Mouse (Mus musculus): ENCODE results near the gene Anp32a.
A peak's percentile ranks its signal among the peaks of the same experiment; 100 is the strongest.

The Anp32a gene

DNA sequence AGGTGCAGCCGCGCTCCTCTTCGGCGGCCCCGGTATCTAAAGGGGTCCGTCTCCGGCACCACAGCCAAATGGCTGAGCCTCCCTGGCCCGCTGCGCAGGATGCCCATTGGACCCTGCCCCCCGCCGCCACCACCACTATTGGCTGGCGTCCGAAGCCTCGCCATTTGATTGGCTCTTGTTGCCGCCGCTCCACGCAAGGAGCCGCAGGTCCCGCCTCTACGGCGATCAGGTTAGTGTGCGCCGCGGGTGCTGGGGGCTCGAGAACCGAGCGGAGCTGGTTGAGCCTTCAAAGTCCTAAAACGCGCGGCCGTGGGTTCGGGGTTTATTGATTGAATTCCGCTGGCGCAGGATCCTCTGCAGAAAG lies at the start of gene Anp32a:
Anp32a (plus strand) TSS at position 171 of the 364 bp plus-strand sequence.
- peak; percentile 94 for DNase-seq (ENCODE audit: low read depth)

DNA sequence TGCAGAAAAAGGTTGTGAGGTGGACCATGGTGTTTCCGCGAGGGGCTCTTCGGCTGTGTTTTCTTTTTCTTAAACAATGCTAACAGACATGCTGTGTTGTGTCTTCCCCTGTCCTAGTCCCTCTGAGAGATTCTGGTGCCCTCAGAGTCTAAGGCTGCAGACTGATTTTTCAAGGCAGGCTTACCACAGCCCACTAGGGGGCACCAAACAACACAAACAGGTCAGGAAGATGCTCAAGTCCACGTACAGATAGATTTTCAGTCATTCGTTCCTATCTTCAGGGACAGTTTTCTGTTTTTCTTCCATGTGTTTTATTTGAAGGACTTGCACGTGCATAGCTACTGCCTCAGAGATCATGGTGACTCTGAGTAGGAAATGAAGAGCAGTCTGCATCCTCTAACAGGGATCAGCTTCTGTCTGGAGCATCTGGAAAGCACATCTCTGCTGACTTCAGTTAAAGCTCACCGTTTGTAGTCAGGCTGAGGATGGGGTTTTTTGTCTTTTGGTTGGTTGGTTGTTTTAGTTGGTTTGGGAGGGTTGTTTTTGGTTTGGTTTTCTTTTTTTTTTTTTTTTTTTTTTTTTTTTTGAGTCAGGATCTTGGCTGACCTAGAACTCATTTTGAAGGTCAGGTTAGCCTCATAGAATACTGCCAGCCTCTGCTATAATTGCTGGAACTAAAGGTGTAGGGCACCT lies 45.9 kb upstream of the Anp32a start:
- peak; percentile 73 for DNase-seq (ENCODE audit: low read depth)

DNA sequence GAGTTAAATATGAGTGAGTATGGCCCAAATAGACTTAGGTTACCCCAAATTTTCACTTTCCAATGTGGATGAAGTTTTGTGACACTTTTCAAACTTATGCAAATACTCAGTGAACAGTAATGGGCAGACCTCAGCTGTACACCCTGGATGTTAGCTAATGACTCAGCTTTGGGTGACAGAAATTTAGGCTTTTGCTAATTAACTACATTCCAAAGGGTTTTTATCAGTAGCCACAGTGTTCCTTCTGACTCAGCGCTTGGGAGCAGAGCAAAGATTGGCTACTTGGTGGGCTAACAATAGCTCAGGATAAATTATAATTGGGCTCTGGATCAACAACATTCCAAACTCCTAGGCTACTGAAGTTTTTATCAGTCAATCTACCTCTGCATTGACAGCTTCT lies 44.2 kb upstream of the Anp32a start:
- no peak for DNase-seq (ENCODE audit: low read depth)

DNA sequence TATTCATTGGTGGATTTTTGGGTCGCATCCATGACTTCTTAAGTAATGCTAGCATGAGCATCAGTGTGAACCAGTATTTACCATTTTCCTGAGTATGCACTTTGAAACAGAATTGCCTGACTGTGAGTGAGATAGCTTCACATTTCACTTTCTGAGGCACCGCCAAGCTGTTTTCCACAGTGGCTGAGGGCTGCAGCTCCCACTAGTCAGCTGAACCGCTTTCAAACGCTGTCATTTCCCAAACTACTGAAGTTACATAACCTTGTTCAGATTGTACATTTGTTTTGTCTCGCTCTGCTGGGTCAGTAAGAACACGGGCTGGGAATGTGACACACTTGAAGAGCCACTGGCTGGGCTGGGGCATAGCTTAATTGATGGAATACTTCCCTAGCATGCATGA lies 25.5 kb upstream of the Anp32a start:
- DNase-seq (ENCODE audit: low read depth) = no peak

DNA sequence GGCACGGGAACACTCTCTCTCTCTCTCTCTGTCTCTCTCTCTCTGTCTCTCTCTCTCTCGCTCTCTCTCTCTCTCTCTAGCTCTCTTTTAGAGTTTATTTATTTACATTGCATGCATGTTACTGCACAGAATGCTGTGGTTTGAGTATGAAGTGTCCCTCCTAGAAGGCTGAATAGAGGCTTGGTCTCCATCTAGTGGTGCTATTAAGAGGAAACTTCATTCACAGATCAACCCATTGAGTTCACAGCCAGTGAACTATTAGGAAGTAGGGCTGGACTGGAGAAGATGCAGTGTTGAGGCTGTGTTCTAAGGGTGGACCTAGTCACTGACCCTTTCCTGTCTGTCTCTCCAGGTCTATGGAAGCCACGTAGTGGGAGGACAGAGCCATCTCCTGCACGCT lies 22.4 kb upstream of the Anp32a start:
- no peak for DNase-seq (ENCODE audit: low read depth)

DNA sequence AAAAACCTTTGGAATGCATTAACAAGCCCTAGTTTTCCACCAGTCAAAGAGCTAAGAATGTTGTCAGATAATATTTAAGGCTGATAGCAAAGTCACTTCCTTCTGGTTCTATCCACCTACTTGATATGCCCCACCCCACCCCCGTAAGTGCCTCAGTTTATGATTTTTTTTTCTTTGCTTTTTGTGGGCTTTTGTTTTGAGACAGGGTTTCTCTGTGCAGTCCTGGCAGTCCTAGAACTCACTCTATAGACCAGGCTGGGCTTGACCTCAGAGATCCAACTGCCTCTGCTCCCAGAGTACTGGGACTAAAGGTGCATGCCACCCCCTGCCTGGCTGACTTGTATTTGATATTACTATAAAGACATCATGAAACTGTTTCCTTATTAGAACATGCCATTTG lies 17.3 kb upstream of the Anp32a start:
- no peak for DNase-seq (ENCODE audit: low read depth)

DNA sequence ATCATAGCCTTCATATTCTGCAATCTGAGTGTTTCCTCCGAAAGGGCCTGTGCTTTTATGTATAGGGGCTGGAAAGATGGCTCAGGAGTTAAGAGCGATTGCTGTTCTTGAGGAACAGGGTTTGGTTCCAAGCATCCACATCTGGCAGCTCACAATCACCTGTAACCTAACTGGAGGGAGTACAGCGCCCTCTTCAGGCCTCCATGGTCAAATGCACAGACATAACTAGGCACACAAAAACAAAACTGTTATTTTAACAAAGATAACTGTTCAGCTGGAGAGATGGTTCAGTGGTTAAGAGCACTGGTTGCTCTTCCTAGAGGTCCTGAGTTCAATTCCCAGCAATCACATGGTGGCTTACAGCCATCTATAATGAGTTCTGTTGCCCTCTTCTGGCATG lies 15.1 kb upstream of the Anp32a start:
- no peak for DNase-seq (ENCODE audit: low read depth)

DNA sequence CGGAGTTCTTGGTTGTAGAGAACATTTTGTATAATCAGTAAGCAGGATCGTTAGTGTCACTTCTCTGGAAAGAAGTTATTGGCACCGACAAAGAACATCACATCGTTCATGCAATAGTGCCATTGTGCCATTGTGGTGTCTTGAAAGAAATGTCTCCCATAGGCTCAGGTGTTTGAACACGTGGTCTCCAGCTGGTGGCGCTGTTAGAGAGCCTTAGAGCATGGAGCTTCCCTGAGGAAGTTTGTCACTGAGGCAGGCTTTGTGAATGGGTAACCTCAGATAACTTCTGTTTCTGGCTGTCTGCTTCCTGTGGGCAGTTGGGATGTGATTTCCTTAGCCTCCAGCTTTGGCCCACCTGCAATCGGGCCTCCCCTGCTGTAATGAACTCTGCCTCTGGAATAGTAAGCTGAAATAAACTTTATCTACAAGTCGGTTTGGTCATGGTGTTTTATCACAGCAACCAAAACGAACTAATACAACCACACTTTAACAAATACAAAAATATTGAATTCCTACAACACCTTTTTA lies 6.7 kb upstream of the Anp32a start:
- no peak for DNase-seq (ENCODE audit: low read depth)

DNA sequence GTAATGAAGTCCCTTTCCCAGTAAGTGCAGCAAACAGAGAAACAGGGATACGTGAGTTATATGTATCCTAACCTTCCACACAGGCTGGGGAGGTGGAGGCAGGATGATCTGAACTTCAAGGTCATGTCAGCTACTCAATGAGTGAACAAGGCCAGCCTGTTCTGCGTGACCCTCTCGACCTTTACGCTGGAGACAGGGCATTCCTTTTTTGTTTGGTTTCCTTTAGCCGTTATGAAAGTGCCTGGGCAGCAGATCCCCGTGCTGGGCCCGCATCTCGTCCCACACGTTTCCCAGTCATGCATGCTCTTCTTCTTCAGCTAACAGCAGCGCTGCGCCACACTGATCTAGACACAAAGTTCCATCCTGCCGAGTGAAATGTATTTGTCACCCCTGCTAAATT lies 5.7 kb upstream of the Anp32a start:
- DNase-seq (ENCODE audit: low read depth) = no peak

DNA sequence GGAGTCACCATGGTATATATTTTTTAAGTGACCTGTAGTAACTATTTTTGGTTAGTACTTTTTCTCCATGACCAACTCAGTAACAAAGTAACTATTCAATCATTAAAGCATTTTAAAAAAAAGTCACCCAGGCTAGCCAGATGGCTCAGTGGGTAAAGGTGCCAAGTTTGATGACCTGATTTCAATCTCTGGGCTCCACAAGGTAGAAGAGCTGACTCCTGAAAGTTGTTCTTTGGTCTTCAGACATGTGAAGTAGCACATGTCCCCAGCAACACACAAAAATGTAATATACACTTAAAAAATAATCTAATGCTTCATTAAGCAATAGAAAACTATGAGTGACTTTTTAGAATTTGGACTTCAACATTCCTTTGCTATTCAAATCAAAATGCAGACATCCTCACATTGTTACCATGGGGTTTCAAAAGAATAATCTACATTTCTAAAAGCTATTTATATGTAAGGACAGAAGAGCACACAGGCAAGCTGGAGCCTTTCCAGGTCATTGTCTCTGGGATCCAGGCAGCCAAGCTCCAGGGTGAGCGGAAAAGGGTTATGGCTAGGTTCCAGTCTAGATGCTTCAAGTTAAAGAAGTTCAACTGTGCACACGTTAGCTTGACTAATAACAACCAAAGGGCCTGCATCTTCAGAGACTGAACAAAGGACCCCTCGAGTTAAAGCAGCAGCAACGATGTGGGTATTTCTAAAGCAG lies 3.0 kb upstream of the Anp32a start:
- no peak for DNase-seq (ENCODE audit: low read depth)

DNA sequence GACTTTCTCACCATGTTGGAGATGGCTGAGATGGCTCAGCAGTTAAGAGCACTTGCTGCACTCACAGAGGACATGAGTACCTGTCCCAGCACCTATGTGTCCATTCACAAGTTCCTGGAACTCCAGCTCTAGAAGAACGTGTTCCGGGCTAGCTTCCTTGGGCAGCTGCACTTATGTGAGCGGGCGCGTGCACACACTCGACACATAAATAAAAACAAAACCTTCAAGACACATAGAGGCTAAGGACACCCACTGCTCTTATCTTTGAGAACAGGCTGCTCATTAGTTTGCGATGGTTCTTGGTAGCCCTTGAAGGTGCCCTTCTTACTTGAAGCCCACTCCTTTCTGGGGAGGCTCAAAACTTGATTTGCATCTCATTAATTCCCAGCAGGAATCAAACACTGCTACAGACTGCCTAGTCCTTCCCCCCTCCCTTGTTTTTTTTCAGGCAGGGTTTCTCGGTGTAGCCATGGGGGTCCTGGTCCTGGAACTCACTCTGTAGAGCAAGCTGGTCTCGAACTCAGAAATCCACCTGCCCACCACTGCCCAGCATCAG lies 2.4 kb upstream of the Anp32a start:
- no peak for DNase-seq (ENCODE audit: low read depth)

DNA sequence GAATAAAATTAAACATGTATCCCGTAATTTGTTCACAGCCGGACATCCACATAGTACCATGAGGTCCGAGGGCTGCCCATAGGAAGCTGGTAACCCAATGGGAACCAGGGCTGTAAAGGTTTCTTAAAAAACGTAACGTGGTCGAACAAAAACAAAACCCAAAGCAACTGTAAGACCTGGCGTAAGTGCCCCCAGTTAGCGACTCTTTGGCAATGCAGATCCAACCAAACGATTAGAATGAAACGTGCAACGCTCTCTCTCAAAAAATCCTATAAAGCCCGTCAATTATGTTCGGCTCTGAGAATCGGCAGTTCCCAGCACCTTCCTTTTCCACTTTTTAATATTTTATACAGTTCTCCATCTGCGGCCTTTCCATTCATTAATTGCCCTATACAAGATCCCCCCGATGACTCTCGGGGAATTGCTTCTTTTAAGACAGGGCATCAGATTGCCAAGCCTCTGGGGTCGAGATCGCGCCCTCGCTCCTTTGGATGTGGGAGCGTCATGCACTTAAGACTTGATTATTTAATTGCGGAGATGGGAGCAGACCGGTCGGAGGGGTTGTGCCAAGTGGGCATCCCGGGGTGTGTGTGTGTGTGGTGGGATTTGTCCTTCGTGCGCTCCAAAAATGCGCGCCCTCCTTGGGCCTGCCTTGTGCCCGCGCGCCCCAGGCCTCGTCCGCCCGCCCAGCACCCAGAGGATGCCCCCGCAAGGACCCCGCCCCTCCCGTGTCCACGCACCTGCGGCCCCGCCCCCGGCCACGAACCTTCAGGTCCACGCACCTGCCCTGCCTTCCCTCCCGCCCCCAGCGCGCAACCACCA lies 581 bp upstream of the Anp32a start:
- no peak for DNase-seq (ENCODE audit: low read depth)

DNA sequence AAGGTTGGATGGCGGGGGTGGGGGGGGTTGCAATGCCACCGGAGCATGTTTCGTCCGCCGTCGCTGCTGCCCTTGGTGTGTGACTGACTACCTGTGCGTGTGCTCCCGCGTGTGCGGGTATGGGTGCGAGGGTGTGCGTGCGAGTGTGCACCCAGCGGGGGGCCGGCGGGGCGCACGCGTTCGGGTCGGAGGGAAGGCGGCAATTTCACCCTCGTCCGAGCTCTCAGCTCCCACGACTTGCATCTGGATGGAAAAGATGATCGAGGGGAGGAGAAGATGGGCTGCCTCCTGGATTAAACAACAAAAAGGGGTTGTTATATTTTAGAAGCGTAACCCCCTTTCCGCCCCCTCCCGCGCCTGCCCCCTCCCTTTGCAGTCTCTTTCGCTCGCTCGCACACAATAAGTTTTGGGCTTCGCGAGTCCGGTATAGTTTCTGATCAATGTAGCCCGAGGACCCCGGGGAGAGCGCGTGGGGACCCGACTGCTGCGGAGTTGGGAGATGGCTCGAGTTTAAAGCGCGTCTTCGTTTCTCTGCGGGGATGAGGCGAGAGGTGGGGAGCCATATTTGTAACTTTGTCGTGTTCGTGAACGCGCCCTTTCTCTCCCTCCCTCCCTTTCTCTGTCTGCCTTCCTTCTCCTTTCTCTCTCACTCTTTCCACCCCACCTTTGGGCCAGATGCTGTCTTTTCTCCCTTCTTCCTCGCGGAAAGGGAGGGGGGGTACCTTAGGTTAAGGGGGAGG lies 778 bp downstream of the Anp32a start:
- DNase-seq (ENCODE audit: low read depth) = peak; percentile 26

DNA sequence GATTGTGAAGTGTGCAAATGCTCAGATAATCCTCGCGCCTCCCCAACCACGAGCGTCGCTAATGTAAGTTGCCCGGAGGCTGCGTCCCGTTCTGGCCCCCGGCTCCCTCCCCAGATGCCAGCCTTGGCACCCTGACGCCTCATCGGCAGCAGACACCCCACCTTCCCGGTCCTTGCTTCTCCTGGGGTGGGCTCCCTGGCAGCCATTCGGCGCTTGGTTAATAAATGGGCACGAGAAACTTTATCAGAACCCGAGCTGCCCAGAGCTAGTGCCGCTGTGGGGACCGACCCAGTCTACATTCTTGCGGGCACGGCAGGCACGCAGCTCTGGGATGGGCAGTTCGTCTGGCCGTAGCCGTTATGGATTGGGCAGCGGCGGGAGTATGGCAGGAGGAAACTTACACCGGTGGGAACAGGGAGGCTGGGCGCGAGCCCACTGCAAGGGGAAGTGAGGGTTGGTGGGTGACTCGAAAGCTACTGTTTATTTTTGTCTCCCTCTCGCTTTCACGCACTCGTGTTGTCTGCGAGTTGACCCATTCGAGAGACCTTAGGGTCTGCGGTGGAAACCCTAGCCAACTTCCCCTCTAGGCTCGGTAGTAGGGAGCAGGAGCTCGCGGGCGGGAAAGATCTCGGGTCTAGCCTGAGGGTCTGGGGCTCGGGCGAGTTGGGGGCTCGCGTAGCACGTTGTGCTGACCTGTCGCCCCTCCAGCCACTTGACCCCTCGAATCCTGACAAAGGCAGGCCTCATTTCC lies 1.5 kb downstream of the Anp32a start:
- DNase-seq (ENCODE audit: low read depth) = no peak

DNA sequence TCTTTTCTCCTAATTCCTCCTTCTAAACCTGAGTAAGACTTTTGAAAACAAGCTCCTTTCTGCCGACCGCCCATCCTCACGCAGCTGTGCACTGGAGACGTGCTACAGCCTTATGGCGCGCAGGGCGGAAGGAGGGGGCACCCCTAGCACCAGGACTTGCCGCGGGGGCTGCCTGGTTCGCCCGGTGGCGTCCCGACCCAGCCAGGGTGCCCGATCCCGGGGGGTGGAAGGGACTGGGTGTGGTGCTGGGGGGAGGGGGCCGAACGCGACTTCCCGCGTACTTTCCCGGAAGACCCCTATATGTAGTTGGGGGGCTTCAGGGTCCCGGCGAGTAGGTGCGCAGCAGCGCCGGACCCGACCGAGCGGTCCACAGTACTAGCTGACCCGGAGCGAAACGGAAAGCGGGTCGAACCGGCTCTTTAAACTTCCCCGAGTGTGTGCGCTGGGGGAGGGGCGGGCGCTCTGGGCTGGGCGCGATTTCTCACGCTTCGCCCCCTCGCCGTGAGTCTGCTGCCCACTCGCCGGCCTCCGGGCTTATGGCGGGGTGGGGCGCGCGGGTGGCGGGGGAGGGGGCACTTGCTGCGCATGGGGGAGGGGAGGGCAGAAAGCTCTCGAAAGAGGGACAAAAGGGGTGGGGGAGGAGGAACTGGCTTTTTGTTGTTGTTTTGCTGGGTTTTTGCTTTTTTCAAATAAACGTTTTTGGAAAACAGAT lies 2.3 kb downstream of the Anp32a start:
- no peak for DNase-seq (ENCODE audit: low read depth)

DNA sequence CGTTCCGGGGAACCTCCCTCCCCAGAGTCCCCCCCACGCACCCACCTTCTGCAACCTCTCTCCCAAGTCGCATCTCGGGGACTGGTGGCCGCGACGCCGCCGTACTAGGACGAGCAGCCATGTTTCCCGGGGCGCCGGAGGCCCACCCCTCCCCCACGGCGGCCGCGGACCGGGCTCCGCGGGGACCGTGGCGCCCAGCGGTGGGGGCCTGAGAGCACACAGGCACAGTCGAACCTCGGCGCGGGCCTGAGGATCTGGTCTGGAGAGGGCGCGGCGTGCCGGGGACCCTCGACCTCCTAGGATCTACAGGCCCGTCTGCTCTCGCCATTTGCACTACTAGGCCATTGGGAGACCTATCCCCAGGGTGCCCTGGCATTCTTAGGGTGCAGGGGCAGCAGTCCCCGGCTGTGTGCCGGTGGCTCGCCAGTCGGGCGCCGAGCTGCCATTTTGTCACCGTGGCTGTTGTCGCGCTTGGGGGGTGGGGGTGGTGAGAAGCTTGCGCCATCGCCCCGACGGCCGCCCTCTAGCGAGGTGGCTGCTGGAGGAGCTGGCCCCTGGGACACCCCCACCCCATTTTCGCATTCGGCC lies 2.9 kb downstream of the Anp32a start:
- no peak for DNase-seq (ENCODE audit: low read depth)

DNA sequence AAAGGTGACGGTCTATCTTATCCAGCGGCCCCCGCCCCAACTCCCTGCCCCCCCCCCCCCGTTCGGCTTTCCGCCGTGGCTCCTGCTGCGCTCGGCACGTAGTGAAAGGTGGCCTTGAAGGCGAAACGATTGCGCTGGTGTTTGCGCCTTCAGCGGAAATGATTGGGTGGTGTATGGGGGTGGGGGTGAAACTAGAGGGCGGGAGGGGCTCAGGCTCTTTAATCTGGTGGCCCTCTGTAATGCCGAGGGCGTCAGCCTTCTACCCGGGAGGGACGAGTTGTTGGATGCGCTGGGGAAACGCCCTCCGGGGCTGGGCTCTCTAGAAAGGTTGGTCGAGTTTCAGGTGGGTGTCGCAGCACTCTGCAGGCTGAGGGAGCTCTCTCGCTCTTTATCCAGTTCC lies 3.5 kb downstream of the Anp32a start:
- DNase-seq (ENCODE audit: low read depth) = no peak

DNA sequence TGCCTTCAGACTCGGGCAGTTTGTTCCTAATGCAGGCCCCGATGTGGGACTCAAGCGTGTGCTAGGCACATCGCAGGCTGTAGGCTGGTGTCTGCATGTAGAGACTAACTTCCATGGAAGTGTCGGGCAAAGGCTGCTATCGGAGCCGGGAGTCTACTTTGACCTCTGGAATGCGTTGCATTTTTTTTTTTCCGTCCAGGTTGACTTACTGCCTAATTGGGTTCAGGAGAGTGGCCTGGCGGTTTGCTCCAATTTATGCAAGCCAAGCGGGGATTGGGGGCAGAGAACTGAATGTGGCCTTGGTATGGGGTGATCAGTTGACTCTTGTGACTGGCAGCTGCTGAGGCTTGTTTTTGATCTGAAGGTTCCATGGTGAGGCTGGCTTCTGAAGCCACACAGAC lies 4.0 kb downstream of the Anp32a start:
- no peak for DNase-seq (ENCODE audit: low read depth)

DNA sequence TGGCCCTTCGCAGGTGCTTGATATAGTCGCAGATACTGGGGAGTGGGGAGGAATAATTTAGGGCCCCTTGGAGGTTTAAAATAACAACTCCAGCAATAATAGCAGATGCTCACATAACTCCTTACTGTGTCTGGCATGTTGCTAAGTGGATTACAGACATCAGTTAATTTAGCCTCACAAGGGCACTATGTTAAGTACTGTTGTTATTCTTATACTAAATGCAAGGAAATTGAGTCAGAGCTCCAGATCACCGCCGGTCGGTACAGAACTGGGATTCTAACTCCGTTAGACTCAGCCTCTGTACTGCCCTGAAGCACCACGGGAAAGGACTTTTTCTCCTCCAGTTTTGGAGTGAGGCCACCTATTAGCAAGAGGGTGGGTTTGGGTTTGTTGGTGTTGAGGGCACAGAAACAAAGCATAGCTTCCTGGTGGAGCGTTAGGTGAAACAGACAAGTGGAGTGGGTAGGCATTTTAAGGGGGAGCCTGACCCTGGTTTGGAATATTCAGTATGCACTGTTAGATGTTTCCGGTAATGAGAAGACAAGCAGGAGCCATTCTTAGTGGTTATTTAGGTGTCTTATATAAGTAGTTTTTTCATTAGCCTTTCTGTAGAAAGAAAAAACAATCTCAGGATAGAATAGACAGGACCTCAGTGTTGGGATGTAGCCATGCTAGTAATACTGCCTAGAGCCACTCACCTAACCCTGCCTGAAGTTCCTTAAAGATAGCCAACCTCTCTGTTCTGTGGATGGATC lies 4.7 kb downstream of the Anp32a start:
- no peak for DNase-seq (ENCODE audit: low read depth)

DNA sequence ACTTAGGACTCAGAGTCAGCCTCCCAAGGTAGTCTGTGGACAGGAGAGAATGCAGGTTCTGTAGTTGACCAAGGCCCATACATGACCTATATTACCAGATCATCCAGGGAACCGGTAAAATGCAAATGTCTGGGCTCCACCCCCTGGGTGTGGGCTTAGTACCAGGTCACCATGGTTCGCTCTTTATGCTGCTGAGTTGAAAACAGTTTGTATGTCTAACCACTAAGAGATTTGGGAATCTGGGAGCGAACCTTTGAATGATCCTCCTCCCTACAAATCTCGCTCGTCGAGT lies 5.2 kb downstream of the Anp32a start:
- DNase-seq (ENCODE audit: low read depth) = no peak

Data from c-Kit-positive CD71-negative TER-119-negative erythroid progenitor cells, embryonic 14.5 days (primary cell).